Mouse (Mus musculus) heart, adult 8-10 months (tissue): ENCODE data around the gene Siah1b. TPM values are rescaled to one million over a fixed set of nuclear protein-coding genes. Genes with fewer than 3 reads are reported as not detected.

Experiments
- DNase-seq: peaks from one replicate; pipeline ENCODE4 v3.0.0; 2022; ENCODE audit warnings: low spot score
- total RNA-seq, 4 experiments: library from RNA; stranded (reverse); gene quantifications; 2 replicates each; pipeline ENCODE4 v1.2.4; 2022

Gene Siah1b
- 1 to 10 TPM; 3.7 to 4.7 (median 4.3) TPM for total RNA-seq

DNA sequence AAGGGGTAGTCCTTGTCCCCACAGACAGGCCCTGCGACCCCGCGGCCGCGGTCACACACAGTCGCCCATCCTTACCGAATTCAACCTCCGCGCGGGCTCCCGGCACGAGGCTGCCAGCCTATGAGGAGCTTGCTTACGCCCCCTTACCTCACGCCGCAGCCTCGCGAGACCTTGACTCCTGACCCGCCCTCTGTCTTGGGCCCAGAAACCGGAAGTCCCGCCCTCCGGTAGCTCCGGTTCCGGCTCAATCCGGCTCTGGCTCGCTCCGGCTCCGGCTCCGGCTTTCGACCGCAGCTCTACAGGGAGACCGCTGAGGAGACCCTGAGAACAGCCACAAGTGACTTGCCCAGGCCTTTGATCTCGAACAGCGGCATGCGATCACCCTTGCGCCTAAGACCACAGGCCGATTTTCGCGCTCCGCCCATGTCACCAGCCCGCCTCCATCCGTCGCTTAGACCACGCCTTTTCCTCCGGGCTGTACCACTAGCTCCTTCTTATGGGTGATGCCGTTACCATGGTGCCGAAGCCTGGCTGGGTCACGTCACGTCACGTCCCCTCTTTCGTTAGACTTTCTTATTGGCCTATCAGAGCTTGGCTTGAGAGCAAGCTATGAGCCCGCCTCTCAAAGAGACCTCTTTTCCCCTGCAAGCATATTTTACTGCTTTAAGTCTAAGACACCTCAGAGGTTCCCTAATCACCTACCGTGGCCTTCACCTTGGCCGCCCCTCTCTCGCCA lies at the start of gene Siah1b:
Gene Siah1b (minus strand): TSS at position 454 of the 736 bp plus-strand sequence.
- peak; percentile 93 for DNase-seq

DNA sequence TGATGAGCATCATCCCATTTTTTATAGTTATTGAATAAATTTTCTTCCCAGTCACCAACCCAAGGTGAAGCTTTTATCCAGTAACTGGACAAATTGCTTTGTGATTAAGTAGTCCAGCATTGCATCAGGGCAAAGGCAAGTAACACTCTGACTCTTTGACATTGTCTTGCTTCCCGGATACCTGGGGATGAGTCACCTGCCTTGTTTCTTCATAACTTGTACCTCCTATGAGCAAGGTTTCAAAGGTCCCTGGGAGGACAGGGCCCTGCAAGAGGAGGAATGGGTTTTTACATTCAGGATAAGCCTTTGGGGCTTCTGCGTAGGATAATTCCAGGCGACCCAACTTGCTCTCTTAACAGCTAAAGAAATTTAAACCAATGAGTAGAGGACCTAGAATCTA lies 47.6 kb upstream of the Siah1b start:
- DNase-seq, result no peak

DNA sequence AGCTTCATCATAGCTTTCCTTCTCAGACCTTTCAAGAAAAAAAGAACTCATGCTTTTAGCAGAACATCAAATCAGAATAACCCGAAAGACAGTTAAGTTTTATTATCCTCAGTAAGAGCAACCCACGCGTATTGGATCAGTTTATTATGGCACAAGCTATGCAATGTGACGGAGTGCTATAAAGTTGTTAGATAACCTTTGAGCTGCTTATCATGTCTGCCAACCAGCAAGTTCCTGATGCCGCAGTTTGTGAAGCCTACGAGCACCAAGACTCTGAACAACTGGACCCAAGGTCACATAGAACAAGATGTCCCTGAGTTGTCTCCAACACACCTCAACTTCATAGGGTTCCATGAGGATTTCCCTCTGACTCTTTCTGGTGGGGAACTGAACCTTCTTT lies 37.5 kb upstream of the Siah1b start:
- DNase-seq, result no peak

DNA sequence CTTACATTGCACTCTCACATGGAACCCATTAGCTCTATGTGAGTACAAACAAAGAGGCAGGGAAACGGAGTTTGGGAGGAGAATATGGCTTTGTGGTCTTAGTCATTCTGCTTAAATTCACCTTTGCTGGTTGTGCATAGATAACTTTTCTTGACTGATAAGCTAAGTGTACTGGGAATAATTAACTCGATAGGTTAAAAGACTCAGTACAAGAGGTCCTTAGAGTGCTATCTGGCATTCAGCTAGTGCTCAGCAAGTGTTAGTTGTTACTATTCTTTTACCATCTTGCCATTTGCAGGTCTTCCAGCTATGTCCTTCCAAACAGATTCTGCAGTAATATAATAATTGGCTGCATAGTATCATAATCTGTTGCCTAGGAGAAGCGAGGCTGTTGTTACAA lies 34.9 kb upstream of the Siah1b start:
- DNase-seq, result no peak

DNA sequence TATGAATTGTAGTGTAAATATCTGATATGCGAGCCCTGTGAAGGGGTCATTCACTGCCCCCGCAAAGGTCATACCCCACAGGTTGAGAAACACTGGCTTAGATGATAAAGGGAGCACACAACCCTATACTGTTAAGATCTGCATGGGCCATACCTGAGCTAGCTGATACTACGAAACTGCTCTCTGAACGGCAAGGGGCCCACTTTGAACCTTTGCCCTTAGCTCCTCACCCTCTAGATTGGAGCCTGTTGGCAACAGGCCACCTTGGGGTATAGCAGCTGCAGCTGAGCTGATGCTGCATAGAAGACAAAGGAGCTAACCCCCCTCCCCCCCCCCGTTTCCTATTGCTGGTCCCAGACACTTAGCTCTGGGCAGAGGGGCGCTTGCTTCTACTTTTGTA lies 26.4 kb upstream of the Siah1b start:
- no peak for DNase-seq

DNA sequence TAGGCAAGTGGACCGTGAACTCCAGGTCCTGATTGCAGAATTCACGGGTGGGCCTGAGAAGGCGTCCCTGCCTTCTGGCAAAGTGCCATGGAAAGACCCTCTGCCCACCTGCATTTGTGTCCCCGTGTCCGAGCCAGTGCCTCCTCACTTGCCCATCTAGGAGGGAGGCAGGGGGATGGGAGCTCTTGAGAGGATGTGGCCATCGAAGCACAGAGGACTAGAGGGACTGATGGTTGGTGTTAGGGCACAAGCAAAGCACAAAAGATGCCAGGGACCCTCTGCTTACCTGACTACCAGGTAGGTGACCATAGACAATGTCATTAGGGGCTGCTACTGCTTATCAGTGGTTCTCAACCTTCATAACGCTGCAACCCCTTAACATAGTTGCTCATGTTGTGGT lies 25.9 kb upstream of the Siah1b start:
- DNase-seq, result no peak

DNA sequence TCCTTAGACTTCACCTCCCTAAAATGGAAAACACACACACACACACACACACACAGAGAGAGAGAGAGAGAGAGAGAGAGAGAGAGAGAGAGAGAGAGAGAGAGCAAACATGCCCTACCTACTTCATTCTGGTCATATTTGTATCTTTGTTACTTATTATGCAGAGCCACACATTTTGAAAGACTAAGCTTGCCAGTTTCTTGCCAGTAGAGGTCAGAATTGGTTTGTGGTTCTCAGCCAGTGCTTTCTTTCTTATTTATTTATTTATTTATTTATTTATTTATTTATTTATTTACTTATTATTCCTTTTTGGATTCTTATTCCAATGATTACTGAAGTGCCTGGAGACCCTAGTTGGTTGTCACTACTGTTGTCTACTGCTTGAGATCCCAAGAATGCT lies 25.2 kb upstream of the Siah1b start:
- no peak for DNase-seq

DNA sequence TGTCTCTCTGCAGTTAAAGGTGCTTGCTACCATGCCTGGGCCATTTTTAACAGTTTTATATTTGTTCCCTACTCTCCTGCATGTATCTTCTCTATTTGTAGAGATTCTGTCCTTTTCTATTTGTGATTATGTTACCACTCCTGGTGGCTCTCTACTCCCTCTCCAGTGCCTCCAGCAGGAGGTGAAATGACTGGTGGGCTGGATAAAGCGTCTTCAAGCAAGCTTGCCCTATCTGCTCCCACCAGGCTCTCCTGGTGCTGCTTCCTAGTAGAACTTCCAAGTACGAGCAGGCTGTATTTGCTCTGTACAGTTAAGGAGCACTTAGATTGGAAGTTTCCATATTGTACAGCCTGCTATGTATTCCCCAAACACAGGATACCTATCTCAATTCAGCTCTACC lies 19.5 kb upstream of the Siah1b start:
- no peak for DNase-seq

DNA sequence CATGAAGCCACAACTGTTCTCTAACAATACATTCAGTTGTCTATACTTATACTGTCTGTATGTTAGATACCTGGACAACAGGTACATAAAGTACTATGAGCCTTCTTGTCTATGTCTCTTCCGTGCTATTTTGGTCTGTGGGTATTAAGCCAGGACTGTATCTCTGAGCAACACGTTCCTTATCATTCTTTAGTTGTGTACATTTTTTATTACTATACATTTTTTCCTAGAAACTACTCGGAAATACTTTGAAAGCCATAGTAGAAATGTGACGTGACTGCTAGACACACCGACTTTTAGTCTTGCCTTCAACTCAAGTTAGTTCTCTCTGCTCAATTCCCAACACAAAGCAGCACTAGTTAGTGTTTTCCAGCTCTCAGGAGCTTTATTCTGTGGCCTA lies 17.1 kb upstream of the Siah1b start:
- no peak for DNase-seq

DNA sequence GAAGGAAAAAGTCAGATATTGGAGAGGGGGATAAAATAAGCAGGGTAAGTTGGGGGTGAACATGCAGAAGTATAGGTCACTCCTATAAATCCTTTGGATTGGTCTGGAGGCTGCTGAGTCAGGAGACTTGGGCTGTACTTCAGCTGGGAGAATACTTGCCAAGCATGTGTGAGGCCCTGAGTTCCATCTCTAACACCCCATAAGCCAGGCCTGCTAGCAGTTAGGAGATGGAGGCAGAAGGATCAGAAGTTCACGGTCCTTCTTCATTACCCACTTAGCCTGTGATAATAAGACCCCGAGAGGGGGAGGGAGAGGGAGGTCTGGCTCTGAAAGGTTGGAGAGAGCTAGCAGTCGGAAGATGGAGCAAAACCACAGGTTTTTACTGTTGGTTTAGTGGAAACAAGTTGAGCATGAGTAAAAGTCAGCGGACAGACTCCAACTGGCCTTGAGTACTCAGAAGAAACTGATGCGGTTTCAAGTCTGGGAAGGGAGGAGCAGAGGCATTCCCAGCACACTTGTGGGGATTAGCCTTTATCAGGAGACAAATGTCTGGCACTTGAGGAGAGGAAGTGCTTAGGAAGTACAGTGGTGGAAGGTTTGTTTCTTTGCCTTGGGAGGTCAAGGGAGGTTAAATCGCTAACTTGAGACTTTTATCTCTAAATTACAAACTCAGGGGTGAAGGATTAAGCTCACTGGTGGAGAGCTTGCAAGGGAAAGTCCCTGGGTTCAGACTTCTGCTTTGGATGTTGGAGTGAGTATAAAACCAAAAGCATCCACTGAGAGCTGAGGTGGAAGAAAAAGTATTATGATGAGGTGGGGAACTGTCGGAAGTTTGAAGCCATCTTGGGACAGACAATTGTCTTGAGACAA lies 16.2 kb upstream of the Siah1b start:
- peak; percentile 3 for DNase-seq

DNA sequence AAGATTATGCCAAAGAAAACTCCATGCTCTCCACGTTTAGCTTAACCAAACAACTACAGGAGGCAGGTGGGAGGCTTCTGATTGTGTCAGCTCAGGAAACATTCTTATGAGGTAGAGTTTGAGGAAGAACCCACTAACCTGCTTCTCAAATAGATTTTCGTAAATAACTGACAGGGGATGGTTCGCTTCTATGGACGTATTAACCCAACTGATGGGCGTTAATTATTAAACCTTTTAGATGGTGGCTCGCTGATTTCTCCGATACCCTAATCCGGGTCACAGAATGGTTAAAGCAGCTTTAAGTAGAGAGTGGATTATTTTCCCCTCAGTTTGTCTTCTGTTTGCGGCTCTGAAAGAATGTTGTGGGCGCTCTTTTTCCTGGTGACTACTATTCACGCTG lies 13.6 kb upstream of the Siah1b start:
- DNase-seq, result no peak

DNA sequence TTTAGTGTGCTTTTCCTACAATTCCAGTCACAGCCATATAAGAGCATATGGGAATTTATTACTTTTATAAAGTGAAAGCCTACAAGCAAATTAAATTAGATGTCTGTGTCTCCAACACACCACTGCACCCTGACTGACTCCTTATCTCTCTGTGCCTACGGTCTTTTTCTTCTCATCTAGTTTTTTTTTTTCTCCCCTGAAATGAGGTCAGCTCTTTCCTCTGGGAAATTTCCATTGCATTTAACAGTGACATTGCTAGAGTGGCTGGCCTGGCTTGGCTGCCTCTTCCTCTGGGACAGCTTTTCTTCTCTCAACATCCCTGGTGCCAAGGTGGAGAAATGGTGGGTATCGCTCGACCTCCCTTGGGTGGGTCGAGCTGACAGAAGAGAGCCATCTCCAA lies 12.3 kb upstream of the Siah1b start, which contains the start of gene Cltrn:
Gene Cltrn (plus strand): TSS at position 249 of the 400 bp plus-strand sequence.
- DNase-seq, result no peak

DNA sequence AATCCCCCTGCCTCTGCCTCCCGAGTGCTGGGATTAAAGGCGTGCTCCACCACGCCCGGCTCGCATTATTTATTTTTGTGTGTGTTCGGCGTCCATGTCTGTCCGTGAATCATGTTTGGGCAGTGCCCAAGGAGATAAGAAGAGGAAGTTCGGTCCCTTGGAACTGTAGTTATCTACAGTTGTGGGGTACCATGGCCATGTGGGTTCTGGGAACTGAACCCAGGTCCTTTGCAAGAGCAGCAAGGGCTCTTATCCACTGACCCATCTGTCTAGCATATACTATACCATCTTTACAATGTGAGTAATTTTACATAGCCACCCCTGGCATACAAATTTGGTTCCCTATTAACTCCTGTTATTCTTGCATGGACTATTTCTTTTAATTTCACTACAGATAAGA lies 5.7 kb upstream of the Siah1b start:
- no peak for DNase-seq

DNA sequence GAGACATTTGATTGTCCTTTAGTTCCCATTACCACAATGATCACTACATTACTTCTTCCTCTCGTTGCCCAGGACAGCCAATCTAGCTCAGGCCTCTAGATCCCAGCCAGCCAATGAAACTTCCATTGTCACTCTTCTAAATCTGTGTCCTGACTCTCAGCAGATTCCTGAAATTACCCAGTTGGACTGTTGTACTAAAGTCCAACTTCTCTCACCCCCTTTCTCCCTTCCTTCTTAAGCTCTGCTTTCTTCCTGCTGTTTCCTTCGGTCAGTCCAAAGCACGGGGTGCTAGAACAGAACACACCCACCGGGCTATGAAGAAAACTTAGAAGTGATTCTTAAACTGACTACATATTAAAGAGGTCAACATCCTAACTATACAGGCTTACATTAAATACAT lies 7.3 kb downstream of the Siah1b start:
- DNase-seq, result no peak

DNA sequence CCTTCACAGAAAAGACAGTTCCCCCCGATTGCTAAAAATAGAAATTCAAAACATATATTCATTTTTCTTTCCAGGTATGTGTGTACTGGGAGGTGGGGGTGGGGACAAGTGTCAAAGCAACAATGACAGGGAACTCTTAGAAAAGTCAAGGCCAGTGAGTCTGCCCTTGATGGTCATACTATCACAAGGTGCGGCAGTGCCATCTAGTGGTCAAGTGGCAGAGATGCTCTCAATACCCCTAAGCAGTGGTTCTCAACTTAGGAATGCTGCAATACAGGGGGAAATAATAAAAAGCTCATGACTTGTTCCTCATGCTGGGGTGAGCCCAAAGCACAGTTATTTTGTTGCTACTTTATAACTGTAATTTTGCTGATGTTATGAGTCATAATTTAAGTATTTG lies 10.1 kb downstream of the Siah1b start:
- DNase-seq, result peak; percentile 53

DNA sequence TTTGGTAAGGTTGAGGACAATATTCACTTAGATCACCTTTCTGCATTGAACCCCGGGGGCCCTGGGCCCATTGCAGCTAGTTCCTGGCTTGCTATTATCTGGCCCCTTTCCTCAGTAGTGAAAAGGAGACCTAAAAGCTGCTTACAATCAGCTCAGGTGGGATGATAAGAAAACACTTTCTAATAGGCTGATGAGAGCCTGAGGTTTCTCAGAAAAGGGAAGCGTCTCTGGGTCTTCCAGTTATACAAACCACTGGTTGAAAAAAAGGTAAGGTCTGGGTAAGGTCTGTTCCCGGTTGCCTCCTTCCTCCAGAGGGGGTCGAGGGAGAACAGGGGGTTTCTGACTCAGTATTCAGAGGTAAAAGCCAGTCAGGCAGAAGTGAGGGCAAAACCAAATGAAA lies 17.2 kb downstream of the Siah1b start:
- DNase-seq, result no peak

DNA sequence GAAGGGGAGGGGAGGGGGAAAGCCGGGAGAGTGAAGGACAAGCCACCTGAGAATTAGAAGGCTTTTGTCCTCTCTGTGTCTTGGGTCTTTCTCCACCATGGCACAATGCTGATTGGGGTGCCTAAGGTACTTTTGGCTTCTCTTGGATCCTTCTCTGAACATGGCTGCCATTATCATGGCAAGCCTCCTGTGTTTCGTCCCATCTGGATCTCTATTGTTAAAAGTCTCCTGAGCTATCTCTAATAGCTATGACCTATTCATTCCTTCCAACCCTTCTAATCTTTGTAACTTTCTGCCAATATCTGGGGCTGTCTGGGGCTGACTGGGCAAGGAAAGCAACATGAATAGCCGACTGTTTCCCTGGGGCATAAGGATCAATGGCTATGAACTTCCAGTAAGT lies 17.8 kb downstream of the Siah1b start:
- DNase-seq, result no peak

DNA sequence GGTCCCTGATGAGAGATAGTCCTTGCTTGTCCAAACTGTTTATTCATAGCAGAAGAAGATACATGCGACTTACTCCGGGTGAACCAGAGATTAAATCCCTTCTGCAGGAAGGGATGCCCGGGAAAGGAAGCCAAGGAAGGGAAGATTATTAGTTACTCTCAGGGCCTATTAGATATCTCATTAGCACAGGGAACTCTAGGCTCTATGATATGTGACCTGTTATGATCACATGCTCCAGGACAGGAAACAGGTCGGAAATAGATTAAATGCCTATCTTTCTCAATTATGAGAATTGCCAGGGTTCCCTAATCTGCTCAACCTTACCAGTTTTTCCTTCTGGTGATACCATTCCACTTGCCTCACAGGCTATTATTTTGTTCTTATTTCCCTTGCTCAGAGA lies 20.6 kb downstream of the Siah1b start:
- DNase-seq, result no peak

DNA sequence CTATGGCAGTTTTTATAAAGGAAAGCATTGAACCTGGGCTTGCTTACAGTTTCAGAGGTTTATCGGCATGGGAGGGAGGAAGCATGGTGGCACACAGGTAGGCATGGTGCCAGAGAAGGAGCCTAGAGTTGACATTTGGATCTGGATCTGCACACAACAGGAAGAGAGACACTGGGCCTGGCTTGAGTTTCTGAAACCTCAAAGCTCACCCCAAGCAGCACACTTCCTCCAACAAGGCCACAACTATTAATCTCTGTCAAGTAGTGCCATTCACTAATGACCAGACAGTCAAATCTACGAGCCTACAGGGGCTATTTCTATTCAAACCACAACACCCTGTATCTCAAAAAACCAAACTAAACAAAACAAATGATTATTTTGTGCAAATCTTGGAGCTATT lies 29.6 kb downstream of the Siah1b start:
- no peak for DNase-seq

DNA sequence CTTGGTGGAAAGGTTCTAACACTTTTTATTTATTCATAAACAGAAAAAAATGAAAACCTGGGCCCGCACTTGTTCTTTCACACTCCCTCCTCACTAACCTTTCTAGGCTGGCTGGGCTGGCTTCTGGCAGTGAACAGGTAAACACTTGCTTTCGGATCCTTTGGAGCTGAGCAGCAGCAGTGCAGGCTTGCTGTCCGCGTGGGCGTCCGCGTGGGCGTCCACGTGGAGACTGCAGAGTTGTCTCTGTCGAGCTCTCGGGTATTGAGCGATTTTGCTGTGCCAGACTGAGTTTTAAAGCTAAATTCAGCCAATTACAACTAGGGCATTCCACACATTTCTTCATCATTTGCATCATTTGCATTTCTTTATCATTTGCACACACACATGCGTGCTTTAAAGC lies 34.2 kb downstream of the Siah1b start:
- DNase-seq, result no peak

DNA sequence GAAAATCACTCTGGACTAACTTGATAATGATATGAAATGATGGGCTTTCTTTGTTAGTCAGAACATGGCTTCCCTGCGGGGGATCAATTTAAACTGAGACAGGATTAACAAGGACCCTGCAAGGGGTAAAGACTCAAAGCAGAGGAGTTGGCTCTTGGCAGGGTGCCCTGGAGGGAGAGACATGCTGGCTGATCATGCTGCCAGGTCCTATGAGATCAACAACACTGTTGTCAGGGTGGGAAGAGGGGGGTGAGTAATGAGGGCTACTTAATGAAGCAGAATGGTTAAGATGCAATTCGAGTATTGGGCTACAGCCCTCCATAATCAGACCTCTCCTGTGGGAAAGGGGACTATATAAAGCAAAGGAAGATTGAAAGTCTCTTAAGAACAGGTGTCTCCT lies 37.4 kb downstream of the Siah1b start:
- no peak for DNase-seq

DNA sequence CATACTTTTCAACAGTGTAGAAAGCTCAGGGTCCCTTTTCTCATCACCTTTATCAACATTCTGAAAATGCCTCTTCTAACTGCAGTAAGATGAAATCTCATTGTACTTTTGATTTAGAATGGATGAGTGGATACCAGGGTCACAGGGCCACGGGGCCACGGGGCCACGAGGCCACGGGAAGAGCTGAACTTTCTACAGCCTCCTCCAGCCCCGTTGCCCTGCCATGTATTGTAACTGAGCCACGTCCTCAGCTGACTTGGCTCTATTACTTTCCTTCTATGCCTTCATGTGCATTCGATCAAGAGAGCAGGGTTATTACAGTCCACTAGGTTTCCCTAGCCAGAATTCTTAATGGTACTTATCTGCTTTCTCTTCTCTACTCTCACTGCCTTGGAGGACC lies 40.4 kb downstream of the Siah1b start:
- DNase-seq, result no peak

DNA sequence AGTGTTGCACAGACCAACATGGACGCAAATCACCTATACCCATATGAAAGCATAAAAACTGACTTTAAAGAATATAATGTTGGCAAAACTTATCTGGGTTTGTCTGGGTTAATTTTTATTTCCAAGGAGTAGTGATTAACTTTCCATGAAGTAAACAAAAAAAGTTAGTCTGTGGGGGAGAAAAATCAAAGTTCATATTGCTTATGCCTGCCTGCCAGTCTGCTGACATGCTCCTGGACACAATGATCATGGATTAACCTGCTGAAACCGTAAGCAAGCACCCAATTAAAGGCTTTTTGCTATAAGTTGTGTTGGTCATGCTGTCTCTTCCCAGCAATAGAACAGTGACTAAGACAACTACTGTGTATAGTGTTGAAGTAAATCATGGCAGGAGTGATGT lies 40.9 kb downstream of the Siah1b start:
- DNase-seq, result no peak
